Mouse (Mus musculus) naive thymus-derived CD4-positive, alpha-beta T cell, adult 2 months (primary cell): ENCODE measurements around the gene Emsy.

ENCODE experiments used
- DNase-seq: peaks from one replicate; pipeline ENCODE4 v3.0.0-alpha.2; 2011; ENCODE audit warnings: low read depth

The Emsy gene

GRCm38 (mm10) chr7:98577461-98577860 lies 79.1 kb downstream of the Emsy start:
- DNase-seq: no peak

- no peak for DNase-seq
Observed at GRCm38 (mm10) chr7:98575651-98576239, 80.8 kb downstream of the Emsy start.

- no peak for DNase-seq
Observed at GRCm38 (mm10) chr7:98574771-98575191, 81.8 kb downstream of the Emsy start.

GRCm38 (mm10) chr7:98574271-98574670 lies 82.3 kb downstream of the Emsy start:
- no peak for DNase-seq

GRCm38 (mm10) chr7:98573231-98573781 lies 83.3 kb downstream of the Emsy start:
- no peak for DNase-seq

GRCm38 (mm10) chr7:98572223-98572868 lies 84.2 kb downstream of the Emsy start:
- DNase-seq: no peak

GRCm38 (mm10) chr7:98570824-98571505 lies 85.6 kb downstream of the Emsy start:
- no peak for DNase-seq

GRCm38 (mm10) chr7:98567056-98567455 lies 89.5 kb downstream of the Emsy start:
- no peak for DNase-seq

- no peak for DNase-seq
Observed at GRCm38 (mm10) chr7:98564607-98565364, 91.8 kb downstream of the Emsy start.

- no peak for DNase-seq
Observed at GRCm38 (mm10) chr7:98563991-98564390, 92.6 kb downstream of the Emsy start.

GRCm38 (mm10) chr7:98562966-98563365 lies 93.6 kb downstream of the Emsy start:
- no peak for DNase-seq

GRCm38 (mm10) chr7:98562186-98562585 lies 94.4 kb downstream of the Emsy start:
- no peak for DNase-seq

- DNase-seq: no peak
Observed at GRCm38 (mm10) chr7:98561556-98562164, 94.9 kb downstream of the Emsy start.

- DNase-seq: no peak
Observed at GRCm38 (mm10) chr7:98558128-98558921, 98.3 kb downstream of the Emsy start.

- DNase-seq: no peak
Observed at GRCm38 (mm10) chr7:98556767-98557394, 99.7 kb downstream of the Emsy start.

GRCm38 (mm10) chr7:98551041-98551440 lies 105.5 kb downstream of the Emsy start:
- DNase-seq: no peak

GRCm38 (mm10) chr7:98550596-98550995 lies 106.0 kb downstream of the Emsy start:
- DNase-seq: no peak

- DNase-seq: no peak
Observed at GRCm38 (mm10) chr7:98548839-98549238, 107.7 kb downstream of the Emsy start.

GRCm38 (mm10) chr7:98544556-98544955 lies 112.0 kb downstream of the Emsy start:
- DNase-seq: no peak

GRCm38 (mm10) chr7:98543853-98544370 lies 112.7 kb downstream of the Emsy start:
- no peak for DNase-seq
